Mouse (Mus musculus) CH12.LX (cell line): ENCODE data around the gene Srrm1. TPM values are rescaled to one million over a fixed set of nuclear protein-coding genes. Genes with fewer than 3 reads are reported as not detected.
"Not testable (repeated sequence)": the region's sequence is repeated elsewhere in the genome, so short reads cannot be mapped to it uniquely, and the experiment has no call there.

Experiments used
- DNase-seq: peaks from one replicate; pipeline ENCODE4 v3.0.0-alpha.2; 2013; ENCODE audit errors: extremely low read depth
- H3K27ac ChIP-seq: 2 replicates; pipeline ENCODE4 v1.5.1; 2012; ENCODE audit warnings: low read depth, mild to moderate bottlenecking, control low read depth, moderate library complexity; ENCODE audit not compliant: insufficient read depth
- H3K27me3 ChIP-seq: replicated peaks from 2 replicates; pipeline ENCODE3; 2012; ENCODE audit warnings: inconsistent platforms
- H3K36me3 ChIP-seq, 2 experiments: replicated peaks in 1 of 2; 2 replicates each; pipeline versions ENCODE3 to v1.6.1; 2012; ENCODE audit warnings: inconsistent platforms in 1 of 2, low read length in 1 of 2, mild to moderate bottlenecking in 1 of 2, mixed read lengths in 1 of 2, moderate library complexity in 1 of 2; ENCODE audit not compliant: control insufficient read depth in 1 of 2, insufficient read depth in 1 of 2
- H3K4me1 ChIP-seq, 2 experiments: 2 replicates each; pipeline ENCODE4 v1.6.1; 2012; ENCODE audit warnings: inconsistent platforms in 1 of 2, moderate library complexity in 1 of 2; ENCODE audit not compliant: insufficient read depth in 2 of 2, control insufficient read depth in 1 of 2
- H3K4me2 ChIP-seq: 2 replicates; pipeline ENCODE4 v1.6.1; 2012; ENCODE audit warnings: low read depth, mild to moderate bottlenecking, control low read depth; ENCODE audit not compliant: poor library complexity, insufficient read depth, severe bottlenecking
- H3K4me3 ChIP-seq, 3 experiments: fragments of 150-350 bp in 1 of 3; sonication (generic) in 1 of 3; replicated peaks in 1 of 3; 2 replicates each; pipeline versions ENCODE3 to v1.5.1; 2011 to 2012; ENCODE audit warnings: low read depth in 2 of 3, low read length in 2 of 3, mild to moderate bottlenecking in 2 of 3, moderate library complexity in 2 of 3, control low read depth in 1 of 3, improper control_type of control experiment in 1 of 3, inconsistent platforms in 1 of 3, mixed read lengths in 1 of 3; ENCODE audit not compliant: poor library complexity in 1 of 3
- H3K79me2 ChIP-seq: replicated peaks from 2 replicates; pipeline ENCODE4 v1.6.1; 2012; ENCODE audit warnings: mild to moderate bottlenecking, moderate library complexity; ENCODE audit not compliant: control insufficient read depth, poor library complexity, insufficient read depth, severe bottlenecking; ENCODE audit errors: extremely low read depth
- H3K9ac ChIP-seq: 2 replicates; pipeline ENCODE4 v1.6.1; 2012; ENCODE audit warnings: low read depth, mild to moderate bottlenecking, control low read depth, moderate library complexity; ENCODE audit not compliant: insufficient read depth
- H3K9me3 ChIP-seq: replicated peaks from 2 replicates; pipeline ENCODE3; 2012; ENCODE audit warnings: low read length, inconsistent platforms, mixed read lengths
- CHD1 ChIP-seq: IDR thresholded peaks from 2 replicates; pipeline ENCODE4 v1.6.1; 2012; ENCODE audit warnings: low read depth, low read length, improper control_type of control experiment, inconsistent platforms
- EP300 ChIP-seq: IDR thresholded peaks from 2 replicates; pipeline ENCODE4 v1.6.1; 2011; ENCODE audit warnings: low read length, improper control_type of control experiment
- GABPA ChIP-seq: IDR thresholded peaks from 2 replicates; pipeline ENCODE4 v1.6.1; 2012; ENCODE audit warnings: low read depth, low read length, improper control_type of control experiment, inconsistent platforms; ENCODE audit not compliant: insufficient replicate concordance
- IRF4 ChIP-seq: IDR thresholded peaks from 2 replicates; pipeline ENCODE4 v1.6.1; 2014; ENCODE audit warnings: low read depth, mild to moderate bottlenecking, inconsistent platforms, low read length, improper control_type of control experiment
- JUND ChIP-seq: conservative IDR thresholded peaks from 2 replicates; pipeline ENCODE4 v1.6.1; 2011; ENCODE audit warnings: low read depth, low read length, improper control_type of control experiment
- MAZ ChIP-seq: IDR thresholded peaks from 2 replicates; pipeline ENCODE4 v1.6.1; 2012; ENCODE audit warnings: low read depth, mild to moderate bottlenecking, inconsistent platforms, low read length, improper control_type of control experiment, moderate library complexity
- MXI1 ChIP-seq: IDR thresholded peaks from 2 replicates; pipeline ENCODE4 v1.6.1; 2011; ENCODE audit warnings: mild to moderate bottlenecking, low read depth, low read length, improper control_type of control experiment
- MYC ChIP-seq: IDR thresholded peaks from 2 replicates; pipeline ENCODE4 v1.6.1; 2011; ENCODE audit warnings: low read depth, mild to moderate bottlenecking, improper control_type of control experiment, low read length
- NELFE ChIP-seq: IDR thresholded peaks from 2 replicates; pipeline ENCODE4 v1.6.1; 2011; ENCODE audit warnings: low read depth, low read length, improper control_type of control experiment
- NRF1 ChIP-seq: IDR thresholded peaks from 2 replicates; pipeline ENCODE4 v1.6.1; 2014; ENCODE audit warnings: low read depth, mild to moderate bottlenecking, inconsistent platforms, low read length, improper control_type of control experiment, moderate library complexity
- PAX5 ChIP-seq: IDR thresholded peaks from 2 replicates; pipeline ENCODE4 v1.6.1; 2012; ENCODE audit warnings: low read length, inconsistent platforms, mixed read lengths
- POLR2A ChIP-seq: IDR thresholded peaks from 2 replicates; pipeline ENCODE4 v1.6.1; 2011; ENCODE audit warnings: low read depth, mild to moderate bottlenecking, improper control_type of control experiment, low read length
- SIN3A ChIP-seq: IDR thresholded peaks from 2 replicates; pipeline ENCODE4 v1.6.1; 2012; ENCODE audit warnings: low read length, improper control_type of control experiment, inconsistent platforms
- SMC3 ChIP-seq: IDR thresholded peaks from 2 replicates; pipeline ENCODE4 v1.6.1; 2011; ENCODE audit warnings: low read depth, low read length, improper control_type of control experiment
- TBP ChIP-seq: conservative IDR thresholded peaks from 2 replicates; pipeline ENCODE4 v1.6.1; 2011; ENCODE audit warnings: low read depth, low read length, improper control_type of control experiment
- UBTF ChIP-seq: IDR thresholded peaks from 2 replicates; pipeline ENCODE4 v1.6.1; 2012; ENCODE audit warnings: low read depth, mild to moderate bottlenecking, inconsistent platforms, low read length, improper control_type of control experiment, moderate library complexity
- dilution Hi-C: fragments of 300-500 bp; cut with MboI; formaldehyde crosslinking; loops from 2 replicates; pipeline ENCODE4 v1.14.3; 2020; ENCODE audit warnings: low sequenced_read_pairs; ENCODE audit not compliant: extremely low pct_unique_long_range_greater_than_20kb, extremely low pct_ligation_motif_present
- in situ Hi-C: fragments of 300-500 bp; cut with MboI; formaldehyde crosslinking; loops from 3 replicates; pipeline ENCODE4 v1.14.3; 2019; ENCODE audit warnings: low sequenced_read_pairs, low pct_ligation_motif_present, low pct_unique_long_range_greater_than_20kb, mixed read lengths
- polyA plus RNA-seq: library from polyadenylated mRNA; unstranded; fragments of >175 nt; gene quantifications from 2 replicates; pipeline ENCODE4 v1.2.1, GENCODE M21; 2012; ENCODE audit warnings: low read depth; ENCODE audit not compliant: insufficient read length
- total RNA-seq, 2 experiments: library from RNA; depleted of rRNA; stranded (reverse); fragments of 300-350 nt in 1 of 2; fragments of >200 nt in 1 of 2; gene quantifications; 2 replicates each; pipeline ENCODE4 v1.2.3; 2012 to 2014

Srrm1 gene
- total and polyA plus RNA-seq, 3 experiments = 14.2 to 180 (median 23.6) TPM

DNA sequence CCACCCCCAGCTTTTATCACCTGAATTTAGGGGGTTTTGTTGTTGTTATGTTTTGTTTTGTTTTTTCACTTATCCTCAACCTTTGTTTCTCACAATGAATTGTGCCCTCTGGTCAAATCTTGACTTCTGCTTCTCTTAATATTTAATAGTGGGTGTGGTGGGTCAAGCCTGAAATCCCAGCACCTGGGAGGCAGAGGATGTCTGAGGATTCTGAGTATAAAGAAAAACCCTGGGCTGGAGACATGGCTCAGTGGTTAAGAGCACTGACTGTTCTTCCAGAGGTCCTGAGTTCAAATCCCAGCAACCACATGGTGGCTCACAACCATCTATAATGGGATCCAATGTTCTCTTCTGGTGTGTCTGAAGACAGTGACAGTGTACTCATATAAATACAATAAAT is 1.6 kb upstream of the Srrm1 start:
- H3K27me3 ChIP-seq, H3K9me3 ChIP-seq, in situ Hi-C loops, DNase-seq, H3K4me3 ChIP-seq, H3K36me3 ChIP-seq, H3K4me2 ChIP-seq, dilution Hi-C loops: not testable (repeated sequence)
- Histone ChIP-seq H3K79me2 (peaks cover 30% of the 10 kb centered on the region), H3K9ac (0 out of 2 replicates have a peak overlapping the region, but pooled peaks have one; percentile 98), H3K4me1 (peaks cover 2 to 21% of the 10 kb centered on the region in 2 experiments; a peak in 3 of 4 replicates), H3K27ac (peak overlapping the region; percentile 95; the same call in 1 of the 2 replicates)
- peak; percentile 57; the same call in 1 of the 2 replicates for TF ChIP-seq TBP

DNA sequence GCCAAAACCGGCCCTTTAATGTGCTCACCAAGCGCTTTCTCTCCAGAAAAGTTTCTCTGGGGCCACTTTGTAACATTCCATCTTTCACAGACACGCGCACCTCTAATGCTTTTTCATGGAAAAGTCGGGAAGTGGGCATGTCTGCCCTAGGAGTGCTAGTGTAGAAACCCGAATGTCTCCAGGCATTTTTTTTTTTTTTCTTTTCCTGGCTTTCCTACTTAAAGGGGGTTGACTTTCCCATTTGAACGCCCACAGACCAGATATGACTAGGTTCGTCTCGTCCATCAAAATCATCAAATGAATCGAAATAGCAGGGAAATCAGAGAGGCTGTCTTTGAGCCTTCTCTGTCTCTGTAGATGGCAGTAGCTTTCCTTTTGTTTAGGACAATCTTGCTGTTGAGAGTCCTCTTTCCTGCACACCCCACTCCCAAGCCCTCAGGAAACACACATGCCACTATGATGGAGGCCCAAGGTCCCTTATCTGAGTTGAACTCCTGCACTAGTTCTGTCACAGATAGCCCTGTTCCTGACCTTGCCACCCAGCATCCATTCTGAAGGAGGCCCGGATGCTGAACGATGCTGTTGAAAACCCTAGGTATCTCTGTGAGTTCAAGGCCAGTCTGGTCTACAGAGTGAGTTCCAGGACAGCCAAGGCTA is 801 bp upstream of the Srrm1 start:
- TF ChIP-seq IRF4 = no peak
- peak; percentile 4; the same call in 1 of the 2 replicates for TF ChIP-seq TBP
- peak; percentile 13; the same call in 1 of the 2 replicates for TF ChIP-seq NELFE
- TF ChIP-seq SMC3 = no peak
- TF ChIP-seq SIN3A = peak; percentile 75; the same call in 1 of the 2 replicates
- TF ChIP-seq POLR2A = peak; percentile 70
- no peak for TF ChIP-seq GABPA
- H3K79me2 ChIP-seq = peaks cover 39% of the 10 kb centered on the region
- peak overlapping the region; percentile 95 for H3K27ac ChIP-seq
- H3K4me1 ChIP-seq = peaks cover 2 to 25% of the 10 kb centered on the region in 2 experiments; a peak in 3 of 4 replicates
- peak overlapping the region; percentile 43 to 96 (median 63) for H3K4me3 ChIP-seq
- in situ Hi-C loops (no loop called here), dilution Hi-C loops (no loop called here)
- peak overlapping the region; percentile 98 for H3K9ac ChIP-seq
- H3K36me3 ChIP-seq = peaks cover 0 to 11% of the 10 kb centered on the region in 2 experiments
- no peaks in the 10 kb centered on the region for H3K9me3 ChIP-seq
- H3K27me3 ChIP-seq = no peaks in the 10 kb centered on the region
- H3K4me2 ChIP-seq = peak overlapping the region; percentile 92
- DNase-seq = peak; percentile 39

DNA sequence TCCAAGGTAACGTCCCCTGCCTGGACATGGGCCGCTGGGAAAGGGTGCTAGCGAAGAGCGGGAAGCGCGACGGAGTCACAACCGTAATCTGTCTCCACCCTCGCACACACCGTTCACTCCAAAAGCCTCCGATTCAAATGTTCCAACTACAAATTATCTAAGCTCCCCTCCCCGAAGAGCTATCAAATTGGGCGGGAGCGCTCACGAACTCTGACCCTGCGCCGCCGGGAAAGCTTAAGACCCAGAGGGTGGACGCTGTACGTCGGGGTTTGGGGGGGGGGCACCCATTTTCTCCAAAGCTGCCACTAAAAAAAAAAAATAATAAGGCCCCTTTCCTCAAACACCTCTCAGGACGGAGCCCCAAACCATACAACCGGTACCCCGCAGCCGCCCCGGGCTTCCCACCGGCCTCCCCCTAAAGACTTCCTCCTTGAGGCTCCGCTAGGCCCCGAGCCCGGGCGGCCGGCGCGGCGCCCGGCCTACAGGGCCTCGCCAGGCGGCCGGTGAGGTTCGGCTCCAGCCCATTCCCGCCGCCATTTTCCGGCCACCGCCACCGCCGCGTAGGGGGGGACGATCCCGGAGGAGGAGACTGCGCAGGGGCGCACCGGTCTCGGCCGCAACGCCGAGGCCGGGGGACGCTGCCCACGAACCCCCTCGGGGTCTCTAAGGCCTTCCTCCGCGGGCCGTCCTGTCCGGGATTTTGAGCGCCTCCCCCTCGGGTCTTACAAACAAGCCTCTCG is 625 bp downstream of the Srrm1 start:
- Histone ChIP-seq H3K4me2 (peak overlapping the region; percentile 96), H3K4me3 (peak overlapping the region; percentile 75 to 96 (median 83)), H3K4me1 (peaks cover 2 to 25% of the 10 kb centered on the region in 2 experiments; a peak in 3 of 4 replicates), H3K27me3 (no peaks in the 10 kb centered on the region), H3K27ac (no peak overlapping the region), H3K79me2 (peaks cover 52% of the 10 kb centered on the region), H3K36me3 (peaks cover 4 to 20% of the 10 kb centered on the region in 2 experiments), H3K9me3 (no peaks in the 10 kb centered on the region), H3K9ac (peak overlapping the region; percentile 94)
- TF ChIP-seq EP300 (no peak), PAX5 (no peak), UBTF (peak; percentile 27; the same call in 1 of the 2 replicates), MYC (no peak), TBP (no peak), CHD1 (peak; percentile 63; the same call in 1 of the 2 replicates), SMC3 (no peak), MXI1 (peak; percentile 19; the same call in 1 of the 2 replicates), MAZ (no peak), NRF1 (no peak), JUND (no peak)
- peak; percentile 19 for DNase-seq
- dilution Hi-C loops = no loop called here
- in situ Hi-C loops = no loop called here
